In the genomic region with DNA sequence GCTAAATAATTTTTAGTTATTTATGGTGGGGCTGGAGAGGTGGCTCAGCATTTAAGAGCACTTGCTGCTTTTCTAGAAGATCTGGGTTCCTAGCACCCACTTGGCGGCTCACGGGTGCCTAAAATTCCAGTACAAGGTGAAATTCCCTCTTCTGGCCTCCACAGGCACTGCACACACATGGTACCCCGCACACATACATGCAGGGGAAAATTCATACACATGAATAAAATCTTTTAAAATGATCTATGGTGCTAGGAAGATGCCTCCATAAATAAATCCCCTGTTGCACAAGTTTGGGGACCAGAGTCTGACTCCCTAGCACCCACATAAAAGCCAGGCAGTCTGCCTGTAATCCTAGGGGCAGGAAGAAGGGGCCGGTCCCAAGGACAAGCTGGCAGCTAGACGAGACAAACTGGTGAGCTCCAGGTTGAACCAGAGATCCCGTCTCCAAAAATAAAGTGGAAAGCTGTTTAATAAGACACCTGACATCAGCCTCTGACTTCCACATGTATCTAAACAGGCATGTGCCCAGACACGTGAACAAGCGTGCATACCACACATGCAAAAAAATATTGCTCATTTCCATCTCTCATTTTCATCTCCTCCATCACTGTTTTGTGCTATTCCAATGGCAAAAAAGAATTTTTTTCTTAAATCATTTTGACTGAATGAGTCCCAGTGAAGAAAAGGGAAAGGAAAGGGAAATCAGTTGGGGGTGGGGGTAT, we compare ENCODE assay signal across 1 mouse cellular context.
TF ChIP-seq lines count a peak whose summit lies in the region.

No protein-coding gene starts in this region.

TF ChIP-seq in CH12.LX, 34 proteins besides CTCF, POLR2A, EP300 and RAD21:
- TF ChIP-seq BHLHE40 (IDR thresholded peaks at IDR 0.05; ENCODE audit: low read depth, low read length) = 0 out of 2 replicates have a peak, but pooled peaks have one; percentile 7
- no peak for TF ChIP-seq CHD2 (IDR thresholded peaks at IDR 0.05; ENCODE audit: low read length)
- no peak for TF ChIP-seq ELF1 (IDR thresholded peaks at IDR 0.05; ENCODE audit: low read depth, low read length)
- no peak for TF ChIP-seq ZMIZ1 (IDR thresholded peaks at IDR 0.05; ENCODE audit: low read depth, low read length)
